Mouse (Mus musculus): ENCODE measurements around the gene Olfr1413.
A peak's percentile ranks its signal among the peaks of the same experiment; 100 is the strongest.

The Olfr1413 gene

DNA sequence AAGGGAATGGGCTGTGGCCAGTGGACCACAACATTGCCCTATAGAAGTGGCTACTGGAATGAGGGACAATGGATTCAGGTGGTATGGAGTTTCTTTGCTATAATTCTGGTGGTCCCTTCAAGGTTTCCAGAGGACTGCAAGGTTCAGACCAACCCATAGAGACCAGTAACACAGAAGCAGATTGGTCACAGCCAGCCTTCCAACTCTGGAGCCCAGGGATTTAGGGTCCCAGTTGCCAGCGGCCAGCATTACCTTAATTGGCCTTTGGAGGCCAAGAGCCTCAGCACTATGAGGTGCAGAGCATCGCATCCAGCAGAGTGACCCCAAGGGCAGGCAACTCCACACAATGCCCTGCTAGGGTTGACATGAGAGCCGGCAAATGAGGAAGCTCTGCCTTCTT is at the start of gene Olfr1413:
Olfr1413 (plus strand) TSS at position 301 of the 400 bp plus-strand sequence.
- no peak for ATAC-seq (ENCODE audit: insufficient number of reproducible peaks, low FRiP score, low TSS enrichment)

DNA sequence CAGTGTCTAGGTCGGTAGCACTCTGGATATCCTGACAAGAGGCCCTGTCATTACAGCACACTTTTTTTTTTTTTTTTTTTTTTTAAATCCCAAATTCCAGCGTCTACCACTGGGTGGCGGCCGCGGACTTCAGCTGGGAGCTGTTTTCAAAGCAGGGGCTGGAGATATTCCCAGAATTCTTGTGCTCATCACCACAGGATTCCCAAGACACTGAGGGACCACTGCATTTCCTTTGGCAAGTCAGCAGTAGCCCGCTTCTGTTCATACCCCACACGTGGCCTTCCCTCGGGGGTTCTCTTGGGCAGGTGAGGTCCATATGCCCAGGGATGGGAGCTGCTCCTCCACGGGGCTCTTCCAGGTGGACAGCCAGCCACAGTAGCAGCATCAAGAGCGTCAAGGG is 49.7 kb upstream of the Olfr1413 start:
- ATAC-seq (ENCODE audit: insufficient number of reproducible peaks, low FRiP score, low TSS enrichment): peak; percentile 58; the same call in 1 of the 2 replicates

- ATAC-seq (ENCODE audit: insufficient number of reproducible peaks, low FRiP score, low TSS enrichment): no peak
Observed at GRCm38 (mm10) chr1:92523764-92524163, 47.4 kb upstream of the Olfr1413 start.

- ATAC-seq (ENCODE audit: insufficient number of reproducible peaks, low FRiP score, low TSS enrichment): no peak
Observed at GRCm38 (mm10) chr1:92536972-92537371, 34.1 kb upstream of the Olfr1413 start.

DNA sequence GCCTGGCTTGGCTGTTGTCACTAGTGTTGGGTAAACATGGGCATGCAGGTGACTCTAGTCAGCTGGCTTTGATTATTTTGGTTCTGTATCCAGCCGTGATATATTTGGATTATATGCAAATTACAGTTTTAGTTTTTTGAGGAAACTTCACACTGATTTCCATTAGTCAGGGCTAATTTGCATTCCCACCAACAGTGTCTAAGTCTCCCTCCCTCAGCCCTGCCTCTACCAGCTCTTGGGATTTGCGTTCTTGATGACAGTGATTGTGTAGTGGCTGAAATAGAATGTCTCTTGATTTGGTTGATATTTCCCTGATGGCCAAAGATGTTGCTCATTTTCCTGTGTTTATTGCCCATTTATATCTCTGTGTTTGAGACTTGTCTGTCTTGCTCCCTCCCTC is 32.1 kb upstream of the Olfr1413 start:
- no peak for ATAC-seq (ENCODE audit: insufficient number of reproducible peaks, low FRiP score, low TSS enrichment)

DNA sequence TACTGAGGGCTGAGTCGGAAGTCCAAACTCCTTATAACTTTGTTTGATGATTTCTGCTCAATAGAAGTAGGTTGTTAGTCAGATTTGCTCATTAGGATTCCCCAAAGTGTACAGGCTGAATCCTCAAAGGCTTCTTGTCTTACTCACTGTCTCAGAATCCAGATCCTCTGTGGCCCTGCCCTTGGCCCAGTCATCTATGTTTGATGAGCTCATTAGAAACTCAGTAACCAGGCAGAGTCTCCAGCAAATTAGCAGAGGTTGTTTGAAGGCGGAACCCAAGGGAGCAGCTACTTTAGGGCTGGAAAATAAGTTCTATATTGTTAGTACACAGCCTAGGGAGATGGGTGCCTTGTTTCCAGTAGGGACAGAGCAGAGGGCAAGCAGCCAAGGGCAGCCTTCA is 25.2 kb upstream of the Olfr1413 start:
- no peak for ATAC-seq (ENCODE audit: insufficient number of reproducible peaks, low FRiP score, low TSS enrichment)

- no peak for ATAC-seq (ENCODE audit: insufficient number of reproducible peaks, low FRiP score, low TSS enrichment)
Observed at GRCm38 (mm10) chr1:92585479-92585878, 14.4 kb downstream of the Olfr1413 start, which contains the start of gene Olfr1412. Olfr1412 (plus strand) TSS chr1:92585779.

- ATAC-seq (ENCODE audit: insufficient number of reproducible peaks, low FRiP score, low TSS enrichment): no peak
Observed at GRCm38 (mm10) chr1:92594111-92594510, 23.0 kb downstream of the Olfr1413 start, which contains the start of gene Olfr1411. Olfr1411 (plus strand) TSS chr1:92594411.

DNA sequence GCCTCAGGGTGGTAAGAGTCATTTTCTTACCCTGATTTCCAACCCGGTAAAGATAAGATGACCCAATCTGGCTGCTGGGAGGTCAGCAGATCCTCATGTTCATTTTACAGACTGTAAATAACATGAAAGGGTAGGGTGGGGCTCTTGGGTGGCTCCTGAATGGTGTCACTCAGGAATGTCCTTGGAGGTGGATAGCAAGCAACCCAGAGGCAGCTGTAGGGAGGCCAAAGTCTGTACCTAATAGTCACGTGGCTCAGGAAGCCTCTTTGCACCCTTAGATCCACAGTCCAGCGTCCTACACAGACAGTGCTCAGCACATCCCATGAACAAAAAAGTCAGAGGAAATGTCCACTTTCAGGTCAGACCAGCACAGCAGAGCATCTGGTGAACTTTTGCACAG is 24.9 kb downstream of the Olfr1413 start:
- no peak for ATAC-seq (ENCODE audit: insufficient number of reproducible peaks, low FRiP score, low TSS enrichment)

DNA sequence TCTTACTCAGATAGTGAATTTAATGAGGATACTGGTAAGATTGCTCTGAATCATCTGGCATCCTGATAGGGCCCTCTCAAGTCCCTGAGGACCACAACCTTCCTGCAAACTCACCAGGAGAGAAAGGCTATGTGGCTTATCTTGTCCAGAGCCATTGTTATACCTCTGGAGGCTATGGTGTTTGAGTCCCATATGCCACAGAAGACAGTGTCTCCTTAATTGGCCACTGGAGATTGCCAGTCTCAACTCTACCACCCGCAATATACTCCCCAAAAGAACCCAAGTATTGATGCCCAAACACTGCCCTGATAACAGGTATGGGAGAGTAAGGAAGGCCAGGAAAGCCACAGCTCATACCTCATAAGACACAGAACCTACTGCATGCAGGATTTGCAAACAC is 34.4 kb downstream of the Olfr1413 start, which contains the start of gene Olfr1410:
Olfr1410 (plus strand) TSS at position 301 of the 400 bp plus-strand sequence.
- ATAC-seq (ENCODE audit: insufficient number of reproducible peaks, low FRiP score, low TSS enrichment): no peak

GRCm38 (mm10) chr1:92607711-92608110 is 36.6 kb downstream of the Olfr1413 start:
- no peak for ATAC-seq (ENCODE audit: insufficient number of reproducible peaks, low FRiP score, low TSS enrichment)

- ATAC-seq (ENCODE audit: insufficient number of reproducible peaks, low FRiP score, low TSS enrichment): no peak
Observed at GRCm38 (mm10) chr1:92611008-92611407, 39.9 kb downstream of the Olfr1413 start.

GRCm38 (mm10) chr1:92613175-92613574 is 42.1 kb downstream of the Olfr1413 start:
- ATAC-seq (ENCODE audit: insufficient number of reproducible peaks, low FRiP score, low TSS enrichment): no peak

GRCm38 (mm10) chr1:92614516-92614915 is 43.4 kb downstream of the Olfr1413 start:
- no peak for ATAC-seq (ENCODE audit: insufficient number of reproducible peaks, low FRiP score, low TSS enrichment)

DNA sequence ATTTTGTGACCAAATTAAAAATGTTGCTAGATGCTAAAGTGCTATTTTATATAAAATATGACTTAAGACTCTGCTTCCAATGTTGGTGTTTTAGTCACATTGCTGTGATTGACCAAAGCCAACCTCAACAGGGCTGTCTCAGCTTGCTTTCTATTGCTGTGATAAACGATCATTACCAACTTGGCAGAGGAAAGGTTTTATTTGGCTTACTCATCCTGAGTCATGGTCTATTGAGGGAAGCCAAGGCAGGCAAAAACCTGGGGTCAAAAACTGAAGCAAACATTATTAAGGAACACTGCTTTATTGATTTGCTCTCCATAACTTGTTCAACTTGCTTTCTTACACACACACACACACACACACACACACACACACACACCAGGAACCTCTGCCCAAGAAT is 44.9 kb downstream of the Olfr1413 start:
- no peak for ATAC-seq (ENCODE audit: insufficient number of reproducible peaks, low FRiP score, low TSS enrichment)

- ATAC-seq (ENCODE audit: insufficient number of reproducible peaks, low FRiP score, low TSS enrichment): no peak
Observed at GRCm38 (mm10) chr1:92617488-92617887, 46.4 kb downstream of the Olfr1413 start, which contains the start of gene Olfr12. Olfr12 (plus strand) TSS chr1:92617788.

GRCm38 (mm10) chr1:92618360-92618759 is 47.2 kb downstream of the Olfr1413 start:
- ATAC-seq (ENCODE audit: insufficient number of reproducible peaks, low FRiP score, low TSS enrichment): no peak

All from cerebellum, adult (tissue).